Mouse (Mus musculus) small intestine, adult 10 weeks (tissue): ENCODE results near the gene Uck1. TPM values are rescaled to one million over a fixed set of nuclear protein-coding genes. Genes with fewer than 3 reads are reported as not detected.

Source experiments
- polyA plus RNA-seq: library from polyadenylated mRNA; stranded (reverse); fragments of 350-450 nt; fragmentation: Illumina TruSeq; extraction: RNeasy Lipid Tissue Mini Kit (QIAGEN cat#74804); gene quantifications from one replicate; pipeline ENCODE4 v1.2.3, GENCODE M21; 2014; ENCODE audit warnings: low replicate concordance

Gene Uck1
- polyA plus RNA-seq = 9.7 TPM

DNA sequence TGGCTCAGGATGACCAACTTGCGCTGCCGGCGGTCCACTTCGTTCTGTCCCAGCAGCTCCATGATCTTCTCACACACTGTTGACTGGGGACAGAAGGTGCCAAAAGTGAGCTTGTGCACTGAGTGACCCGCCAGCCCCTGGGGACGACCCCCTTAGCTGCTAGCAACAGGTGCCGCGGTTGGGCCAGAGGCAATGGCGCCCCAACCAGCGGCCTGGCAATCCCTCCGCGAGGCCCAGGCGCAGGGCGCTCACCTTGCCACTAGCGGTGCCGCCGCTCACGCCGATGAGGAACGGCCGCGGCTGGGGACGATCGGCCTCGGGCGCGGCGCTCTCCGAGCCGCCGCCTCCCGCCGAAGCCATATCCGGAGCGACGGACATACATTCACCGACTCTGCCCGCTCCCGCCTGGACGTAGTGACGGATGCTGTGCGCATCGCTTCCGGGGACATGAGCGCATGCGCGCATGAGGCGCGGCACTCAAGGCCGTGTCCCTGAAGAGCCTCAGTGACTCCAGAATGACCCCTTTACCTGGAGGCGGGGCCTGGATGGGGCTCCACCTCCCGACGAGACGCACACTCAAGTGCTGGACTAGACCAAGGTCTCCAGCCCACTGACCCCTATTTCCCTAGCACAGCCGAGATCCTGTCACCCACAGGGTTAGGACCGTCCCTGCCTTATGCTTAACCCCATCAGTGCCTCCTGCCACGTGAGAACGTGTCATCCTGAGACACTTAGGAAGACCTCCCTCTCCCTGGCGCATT lies at the start of gene Uck1:
Gene Uck1 (minus strand): TSS at position 503 of the 761 bp plus-strand sequence.

DNA sequence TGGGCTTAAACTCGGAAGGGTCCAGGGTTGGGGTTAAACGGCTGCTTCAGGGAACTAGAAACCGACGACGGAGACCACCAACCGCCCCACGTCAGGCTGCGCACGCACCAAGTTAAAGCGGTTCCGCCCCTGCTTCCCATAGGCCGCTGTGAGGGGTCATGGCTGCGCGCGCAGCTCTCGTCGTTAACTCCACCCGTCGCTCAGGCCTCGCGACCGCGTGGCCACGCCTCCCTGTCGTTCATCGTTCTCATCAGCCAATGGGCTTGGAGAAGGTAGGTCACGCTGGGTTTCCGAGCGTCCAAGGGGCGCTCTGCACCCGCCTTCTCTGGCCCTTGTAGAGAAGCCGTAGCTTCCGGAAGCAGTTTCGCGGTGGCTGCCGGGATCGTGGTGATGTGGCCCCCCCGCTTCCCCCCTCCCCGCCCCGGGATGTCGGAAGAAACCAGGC lies 28.0 kb upstream of the Uck1 start, which contains the start of gene Swi5:
Gene Swi5 (minus strand): TSS at position 153 of the 445 bp plus-strand sequence.

DNA sequence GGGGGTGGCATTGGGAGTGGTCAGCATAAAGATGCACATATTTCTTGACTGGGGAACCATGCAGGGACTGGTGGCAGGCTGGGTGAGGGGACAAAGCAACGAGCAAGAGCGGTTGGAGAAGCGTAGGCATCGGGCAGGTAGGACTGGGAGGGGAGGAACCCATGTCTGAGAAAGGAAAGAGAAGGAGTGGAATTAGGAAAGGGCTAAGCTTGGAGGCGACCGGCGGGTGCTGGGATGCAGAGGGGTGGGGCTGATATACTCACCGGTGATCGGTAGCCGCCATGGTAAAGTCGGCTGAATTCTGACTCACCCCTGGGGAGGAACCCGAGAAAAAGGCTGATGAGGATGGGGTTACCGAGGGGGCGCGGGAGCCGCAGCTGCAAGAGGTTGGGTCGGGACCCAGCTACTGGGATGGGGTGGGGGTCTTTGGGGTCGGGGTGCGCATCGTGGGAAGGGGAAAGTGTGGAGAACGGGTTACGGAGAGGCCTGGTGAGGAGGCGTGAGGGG lies 27.4 kb upstream of the Uck1 start, which contains the start of gene Golga2:
Gene Golga2 (plus strand): TSS at position 51 of the 507 bp plus-strand sequence.

DNA sequence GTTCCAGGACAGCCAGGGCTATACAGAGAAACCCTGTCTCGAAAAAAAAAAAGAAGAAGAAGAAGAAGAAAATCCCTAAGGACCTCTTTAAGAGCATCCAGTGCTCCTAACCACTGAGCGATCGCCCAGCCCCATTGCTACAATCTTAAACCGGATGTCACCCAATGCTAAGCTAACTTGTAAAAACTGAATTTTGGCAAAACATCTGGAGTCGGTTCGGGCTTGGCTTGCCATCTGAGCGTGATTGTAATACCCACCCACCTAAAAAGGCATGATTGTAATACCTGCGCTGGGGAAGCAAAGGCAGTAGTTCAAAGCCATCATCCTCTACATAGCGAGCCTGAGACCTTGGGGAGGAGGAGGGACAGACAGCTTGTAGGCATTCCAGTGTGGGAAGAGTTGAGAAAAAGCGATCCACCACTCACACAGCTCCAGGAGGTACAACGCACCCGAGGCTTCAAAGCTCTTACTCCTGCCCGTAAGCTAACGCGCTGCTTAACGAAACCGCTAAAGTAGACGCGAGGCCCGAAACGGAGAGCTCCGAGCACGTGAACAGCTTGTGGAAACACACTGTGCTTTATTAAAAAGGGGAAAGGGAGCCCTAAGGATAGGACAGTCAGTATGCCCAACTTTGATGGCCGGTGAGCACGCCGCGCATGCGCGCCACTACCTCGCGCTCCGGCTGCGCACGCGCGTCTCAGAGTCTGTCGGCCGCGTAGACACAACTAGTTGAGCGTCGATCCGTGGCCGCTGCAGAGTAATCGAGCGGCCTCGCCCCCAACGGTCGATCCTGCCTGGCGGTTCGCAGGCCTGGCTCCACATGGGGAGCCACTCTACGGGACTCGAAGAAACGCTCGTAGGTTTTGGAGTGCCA lies 23.8 kb downstream of the Uck1 start, which contains the start of gene Pomt1:
Gene Pomt1 (plus strand): TSS at position 705 of the 874 bp plus-strand sequence.

Other genes starting within 250 kb of the Uck1 start
- 1.8 TPM for gene Fam78a, start 175.3 kb downstream of the Uck1 start, polyA plus RNA-seq
- not detected for gene Plpp7, start 164.6 kb downstream of the Uck1 start, polyA plus RNA-seq
- 7.7 TPM for gene Prrc2b, start 109.1 kb downstream of the Uck1 start, polyA plus RNA-seq
- gene Pomt1, start 23.6 kb downstream of the Uck1 start, polyA plus RNA-seq = 1.7 TPM
- 6.6 TPM for gene Golga2, start 27.2 kb upstream of the Uck1 start, polyA plus RNA-seq
- 142 TPM for gene Swi5, start 27.9 kb upstream of the Uck1 start, polyA plus RNA-seq
- 9.2 TPM for gene Ciz1, start 92.2 kb upstream of the Uck1 start, polyA plus RNA-seq
- 4.1 TPM for gene Dnm1, start 93.2 kb upstream of the Uck1 start, polyA plus RNA-seq
- 0.52 TPM for gene 1110008P14Rik, start 121.8 kb upstream of the Uck1 start, polyA plus RNA-seq
- gene Lcn2, start 128.1 kb upstream of the Uck1 start, polyA plus RNA-seq = not detected
- gene Ptges2, start 135.7 kb upstream of the Uck1 start, polyA plus RNA-seq = 1.1 TPM
- 0.59 TPM for gene Naif1, start 190.3 kb upstream of the Uck1 start, polyA plus RNA-seq
- 2.0 TPM for gene Slc25a25, start 191.3 kb upstream of the Uck1 start, polyA plus RNA-seq